Mouse (Mus musculus) cerebellum, postnatal 4 days (tissue): ENCODE results near the gene Fam184b.

Experiments used
- DNase-seq, 2 experiments: peaks; one replicate each; pipeline ENCODE4 v3.0.0; 2022; ENCODE audit warnings: low spot score in 2 of 2, mixed read lengths in 1 of 2

Fam184b gene

GRCm38 (mm10) chr5:45595363-45596039, 43.9 kb downstream of the Fam184b start:
- DNase-seq, result no peak

GRCm38 (mm10) chr5:45593276-45593675, 46.1 kb downstream of the Fam184b start:
- no peak for DNase-seq

- no peak for DNase-seq
These were observed 49.3 kb downstream of the Fam184b start for GRCm38 (mm10) chr5:45590094-45590493.

GRCm38 (mm10) chr5:45584601-45585000, 54.8 kb downstream of the Fam184b start:
- no peak for DNase-seq

GRCm38 (mm10) chr5:45580279-45580678, 59.1 kb downstream of the Fam184b start:
- no peak for DNase-seq

GRCm38 (mm10) chr5:45577376-45577775, 62.0 kb downstream of the Fam184b start:
- no peak for DNase-seq

- no peak for DNase-seq
These were observed 62.7 kb downstream of the Fam184b start for GRCm38 (mm10) chr5:45576716-45577115.

GRCm38 (mm10) chr5:45572816-45573215, 66.6 kb downstream of the Fam184b start:
- no peak for DNase-seq

- no peak for DNase-seq
These were observed 73.6 kb downstream of the Fam184b start for GRCm38 (mm10) chr5:45565829-45566228.

- DNase-seq, result no peak
These were observed 75.4 kb downstream of the Fam184b start for GRCm38 (mm10) chr5:45564054-45564453.

- no peak for DNase-seq
These were observed 89.8 kb downstream of the Fam184b start for GRCm38 (mm10) chr5:45549586-45549985.

GRCm38 (mm10) chr5:45543374-45543773, 96.0 kb downstream of the Fam184b start:
- DNase-seq, result peak in 1 of 2 experiments; percentile 48

- no peak for DNase-seq
These were observed 99.9 kb downstream of the Fam184b start for GRCm38 (mm10) chr5:45539502-45539901.

GRCm38 (mm10) chr5:45535177-45535576, 104.2 kb downstream of the Fam184b start:
- DNase-seq, result no peak

GRCm38 (mm10) chr5:45534319-45535098, 104.9 kb downstream of the Fam184b start:
- peak; percentile 43 to 65 for DNase-seq

GRCm38 (mm10) chr5:45529696-45530095, 109.7 kb downstream of the Fam184b start:
- no peak for DNase-seq

- no peak for DNase-seq
These were observed 113.1 kb downstream of the Fam184b start for GRCm38 (mm10) chr5:45526338-45526737.

GRCm38 (mm10) chr5:45525101-45525500, 114.3 kb downstream of the Fam184b start:
- DNase-seq, result no peak

GRCm38 (mm10) chr5:45521601-45522000, 117.8 kb downstream of the Fam184b start:
- DNase-seq, result no peak

- no peak for DNase-seq
These were observed 118.7 kb downstream of the Fam184b start for GRCm38 (mm10) chr5:45520809-45521110.

GRCm38 (mm10) chr5:45519960-45520808, 119.2 kb downstream of the Fam184b start, which contains the start of gene Med28:
Med28 (plus strand) TSS chr5:45520229.
- DNase-seq, result peak; percentile 92 to 96

GRCm38 (mm10) chr5:45515151-45515743, 124.2 kb downstream of the Fam184b start:
- DNase-seq, result no peak
